ENCODE assay signal across 8 mouse cellular contexts in genomic region chr2:160872890-160873382, GRCm38 (mm10). TPM values are rescaled to one million over a fixed set of nuclear protein-coding genes. Genes with fewer than 3 reads are reported as not detected.
DNase-seq lines count a peak whose midpoint lies in the region; ATAC-seq lines count a peak whose summit lies in the region.

Gene Zhx3 (minus strand): TSS chr2:160872998.

- H3K27me3 ChIP-seq in hindbrain, embryonic 11.5 days (ENCODE audit: control insufficient read depth, insufficient read depth, low read length): no peaks in the 10 kb centered on the region

- peak; percentile 88 for DNase-seq in R1 (ENCODE audit: low read depth, low spot score)
- DNase-seq in cerebellum, postnatal 10 days: peak; percentile 96 to 98
- DNase-seq in frontal cortex, postnatal 10 days (ENCODE audit: low spot score in 2 of 2): peak; percentile 85 to 91
- DNase-seq in hindbrain, embryonic 11.5 days (ENCODE audit: low spot score): peak; percentile 98
- peak; percentile 91 to 94 for DNase-seq in layer of hippocampus, postnatal 14 days (ENCODE audit: low spot score in 2 of 2)
- DNase-seq in lung, postnatal 10 days: peak; percentile 96
- peak; percentile 92 for DNase-seq in ovary, postnatal 36 days (ENCODE audit: low spot score)
- DNase-seq in thymus, postnatal 25 days: peak; percentile 92

- H3K9ac ChIP-seq in hindbrain, embryonic 11.5 days (ENCODE audit: low read depth, low read length): peak within 1 kb of the TSS; percentile 81

- WGBS in hindbrain, embryonic 11.5 days: 1% methylated on average over 37 of the region's 48 CpGs

- H3K4me2 ChIP-seq in hindbrain, embryonic 11.5 days (replicated peaks; ENCODE audit: low read depth, low read length): peak within 1 kb of the TSS; percentile 63

- H3K4me1 ChIP-seq in hindbrain, embryonic 11.5 days (replicated peaks; ENCODE audit: control insufficient read depth, insufficient read depth, low read length): peaks cover 5% of the 10 kb centered on the region; the same call in 1 of the 2 replicates

- peak; percentile 99 for ATAC-seq in hindbrain, embryonic 11.5 days (ENCODE audit: low FRiP score)

- no peaks in the 10 kb centered on the region for H3K36me3 ChIP-seq in hindbrain, embryonic 11.5 days (ENCODE audit: control insufficient read depth, insufficient read depth, low read length)

- no peaks in the 10 kb centered on the region for H3K9me3 ChIP-seq in hindbrain, embryonic 11.5 days (ENCODE audit: control insufficient read depth, low read length)

- H3K27ac ChIP-seq in hindbrain, embryonic 11.5 days (ENCODE audit: low read depth, low read length): peak within 1 kb of the TSS; percentile 97

- peak within 1 kb of the TSS; percentile 77 for H3K4me3 ChIP-seq in hindbrain, embryonic 11.5 days (ENCODE audit: low read depth, low read length)

RNA-seq across cellular contexts. Expression of gene Zhx3, which starts in this region (rescaled TPM):
- polyA plus RNA-seq in hindbrain, embryonic 11.5 days (2014; fragmentation: Nextera tagmentation; extraction: Ambion mirVana): 9.1 and 11.0 TPM in 2 replicates
- 100 to 1,000 TPM; 114 to 125 TPM for total RNA-seq in layer of hippocampus, postnatal 14 days (2021)

Comparison
In these comparisons a context has a peak if more than half of its experiments do, and no peak if none do; other contexts are left out.
1. Peak in every context shown above with its lines: DNase-seq, ATAC-seq, H3K4me3 ChIP-seq and H3K27ac ChIP-seq.